Mouse (Mus musculus): ENCODE measurements around the gene Unc79. TPM values are rescaled to one million over a fixed set of nuclear protein-coding genes. Genes with fewer than 3 reads are reported as not detected.

Unc79 gene
- polyA plus RNA-seq, 1 experiment from 2014 or later = 6.3 TPM

- Histone ChIP-seq H3K9ac (replicated peaks) (no peak overlapping the region), H3K4me2 (no peak overlapping the region), H3K4me3 (replicated peaks) (no peak overlapping the region), H3K36me3 (peaks cover 30% of the 10 kb centered on the region), H3K27me3 (replicated peaks) (no peaks in the 10 kb centered on the region), H3K9me3 (replicated peaks) (no peaks in the 10 kb centered on the region), H3K27ac (replicated peaks) (no peak overlapping the region), H3K4me1 (no peaks in the 10 kb centered on the region)
- ATAC-seq (ENCODE audit: low FRiP score) = no peak
- WGBS = 95% methylated on average over 6 of the region's 6 CpGs
Observed at GRCm38 (mm10) chr12:103128914-103129313, 180.3 kb downstream of the Unc79 start.

DNA sequence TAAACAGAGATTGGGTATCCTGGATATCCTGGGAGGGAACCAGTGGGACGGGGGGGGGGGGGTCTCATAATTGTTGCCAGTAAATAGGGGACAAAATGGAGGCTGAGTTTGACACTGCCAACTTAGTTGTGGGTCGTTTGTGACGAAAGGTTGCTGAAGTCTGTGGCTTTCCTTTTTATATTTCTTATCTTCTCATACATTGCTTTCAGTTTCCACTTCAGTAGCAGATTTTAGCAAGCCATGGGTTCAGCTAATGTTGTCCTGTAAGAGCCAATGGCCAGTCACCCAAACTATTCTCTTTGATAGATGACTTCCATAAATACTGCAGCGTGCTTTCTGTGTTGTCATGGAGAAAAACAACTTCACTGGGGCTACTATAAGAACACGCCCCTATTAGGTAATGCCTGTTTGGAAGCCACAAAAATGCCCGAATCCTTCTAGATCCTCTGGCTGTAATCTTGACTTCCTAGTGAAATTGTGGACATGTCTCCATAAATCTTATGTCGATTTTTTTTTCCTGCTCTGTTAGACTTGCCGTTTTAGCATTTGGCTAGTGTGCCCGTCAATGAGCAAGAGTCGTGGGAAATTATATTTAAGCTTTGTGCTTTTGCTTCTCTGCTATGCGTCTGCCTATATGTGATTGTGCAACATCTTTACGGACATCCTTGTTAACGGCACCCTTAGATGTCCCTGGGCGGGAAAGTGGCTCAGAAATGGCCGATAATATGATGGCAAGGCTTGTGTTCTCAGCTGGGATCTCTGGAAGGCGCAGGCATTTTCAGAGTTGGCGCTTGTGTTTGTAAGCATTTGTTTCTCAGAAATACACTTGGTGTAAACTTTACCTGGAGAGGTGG, 181.0 kb downstream of the Unc79 start:
- Histone ChIP-seq H3K27ac (replicated peaks) (no peak overlapping the region), H3K4me1 (no peaks in the 10 kb centered on the region), H3K27me3 (replicated peaks) (no peaks in the 10 kb centered on the region), H3K9me3 (replicated peaks) (no peaks in the 10 kb centered on the region), H3K9ac (replicated peaks) (no peak overlapping the region), H3K4me3 (replicated peaks) (no peak overlapping the region), H3K36me3 (peaks cover 35% of the 10 kb centered on the region), H3K4me2 (no peak overlapping the region)
- WGBS = 70% methylated on average over 17 of the region's 17 CpGs
- no peak for ATAC-seq (ENCODE audit: low FRiP score)

DNA sequence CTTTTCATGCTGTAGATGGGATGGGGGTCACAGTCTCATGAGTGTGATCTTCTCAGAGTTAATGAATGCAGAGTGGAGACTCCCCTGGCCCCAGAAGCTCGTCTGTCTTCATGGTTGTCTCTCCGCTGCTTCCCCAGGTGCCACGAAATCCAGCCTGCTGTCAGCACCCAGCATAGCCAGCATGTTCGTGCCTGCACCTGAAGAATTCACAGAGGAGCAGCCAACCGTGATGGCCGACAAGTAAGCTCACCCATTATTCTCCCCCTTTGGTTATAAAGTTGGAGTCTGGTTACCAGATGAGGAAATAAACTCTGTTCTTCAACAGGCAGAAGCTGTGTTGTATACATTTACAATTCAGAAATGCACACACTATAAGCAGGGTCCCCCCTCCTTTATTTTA, 182.8 kb downstream of the Unc79 start:
- 52% methylated on average over 6 of the region's 6 CpGs for WGBS
- H3K4me2 ChIP-seq = no peak overlapping the region
- no peak overlapping the region for H3K4me3 ChIP-seq (replicated peaks)
- H3K36me3 ChIP-seq = peaks cover 48% of the 10 kb centered on the region
- no peaks in the 10 kb centered on the region for H3K27me3 ChIP-seq (replicated peaks)
- no peak overlapping the region for H3K9ac ChIP-seq (replicated peaks)
- no peak for ATAC-seq (ENCODE audit: low FRiP score)
- no peaks in the 10 kb centered on the region for H3K4me1 ChIP-seq
- H3K9me3 ChIP-seq (replicated peaks) = no peaks in the 10 kb centered on the region
- no peak overlapping the region for H3K27ac ChIP-seq (replicated peaks)

GRCm38 (mm10) chr12:103142550-103143010, 193.9 kb downstream of the Unc79 start:
- peak; percentile 54 for ATAC-seq (ENCODE audit: low FRiP score)
- no peak overlapping the region for H3K4me2 ChIP-seq
- H3K27ac ChIP-seq (replicated peaks) = no peak overlapping the region; the same call in 1 of the 2 replicates
- 61% methylated on average over 9 of the region's 9 CpGs for WGBS
- H3K36me3 ChIP-seq = peaks cover 18% of the 10 kb centered on the region
- peaks cover 3% of the 10 kb centered on the region; the same call in 1 of the 2 replicates for H3K4me1 ChIP-seq
- H3K4me3 ChIP-seq (replicated peaks) = no peak overlapping the region
- no peaks in the 10 kb centered on the region for H3K27me3 ChIP-seq (replicated peaks)
- H3K9me3 ChIP-seq (replicated peaks) = 0 out of 2 replicates have a peak, but pooled peaks cover 7% of the 10 kb centered on the region
- no peak overlapping the region for H3K9ac ChIP-seq (replicated peaks)

DNA sequence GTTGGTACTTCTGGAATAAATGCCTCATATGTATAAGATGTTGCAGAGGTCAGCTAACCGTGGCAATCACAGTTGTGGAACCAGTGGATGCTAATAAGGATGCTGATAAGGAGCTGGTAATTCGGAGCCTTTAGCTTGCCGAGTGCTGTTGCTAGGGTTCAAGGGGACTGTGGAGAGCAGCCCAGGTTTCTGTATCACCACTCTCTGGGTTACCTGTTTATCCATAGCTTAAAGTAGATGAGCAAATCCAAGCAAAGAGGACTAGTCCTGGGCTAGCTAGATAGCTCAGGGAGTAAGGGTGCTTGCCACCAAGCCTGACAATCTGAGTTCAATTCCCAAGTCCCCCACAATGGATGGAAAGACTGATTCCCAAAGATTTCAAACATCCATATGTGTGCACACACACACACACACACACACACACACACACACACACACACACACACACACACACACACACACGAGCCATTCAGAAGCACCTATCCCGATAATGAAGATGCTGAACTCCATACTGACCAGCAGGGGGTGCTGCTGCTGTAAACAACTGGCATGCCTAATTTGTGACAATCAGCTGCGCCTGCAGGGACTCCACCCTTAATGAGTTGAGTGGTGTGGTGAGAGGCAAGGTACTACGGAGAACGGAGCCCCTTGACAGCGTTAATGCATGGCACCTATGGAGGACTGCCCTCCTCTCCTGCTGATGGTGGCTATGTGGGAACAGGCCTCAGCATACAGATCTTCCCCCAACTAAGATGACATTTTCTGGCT, 195.3 kb downstream of the Unc79 start:
- Histone ChIP-seq H3K9me3 (replicated peaks) (0 out of 2 replicates have a peak, but pooled peaks cover 7% of the 10 kb centered on the region), H3K4me2 (no peak overlapping the region), H3K4me3 (replicated peaks) (no peak overlapping the region), H3K4me1 (peaks cover 3% of the 10 kb centered on the region; the same call in 1 of the 2 replicates), H3K9ac (replicated peaks) (no peak overlapping the region), H3K36me3 (peaks cover 30% of the 10 kb centered on the region), H3K27ac (replicated peaks) (no peak overlapping the region), H3K27me3 (replicated peaks) (no peaks in the 10 kb centered on the region)
- peak; percentile 72; the same call in 1 of the 2 replicates for ATAC-seq (ENCODE audit: low FRiP score)
- WGBS = 36% methylated on average over 9 of the region's 9 CpGs

DNA sequence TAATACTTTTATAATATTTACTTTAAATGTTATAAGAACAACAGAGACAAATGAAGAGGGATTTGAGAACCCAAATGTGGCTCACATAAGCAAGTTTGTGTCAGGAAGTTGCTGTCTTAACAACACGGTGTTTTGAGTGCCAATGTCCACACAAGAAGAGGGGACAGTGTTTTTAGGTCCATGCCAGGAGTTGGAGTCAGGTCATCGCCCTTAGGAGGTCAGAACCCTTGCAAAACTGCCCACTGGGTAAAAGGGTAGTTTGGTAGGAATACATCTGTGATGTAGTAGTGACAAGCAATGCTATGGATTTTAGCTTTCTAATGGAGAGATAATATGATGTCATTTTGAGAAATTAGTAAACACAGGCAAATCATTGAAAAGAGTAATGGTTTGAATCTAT, 201.6 kb downstream of the Unc79 start:
- no peak for ATAC-seq (ENCODE audit: low FRiP score)
- Histone ChIP-seq H3K4me1 (no peaks in the 10 kb centered on the region), H3K36me3 (peaks cover 44% of the 10 kb centered on the region), H3K4me3 (replicated peaks) (no peak overlapping the region), H3K9ac (replicated peaks) (no peak overlapping the region), H3K27ac (replicated peaks) (no peak overlapping the region), H3K9me3 (replicated peaks) (0 out of 2 replicates have a peak, but pooled peaks cover 7% of the 10 kb centered on the region), H3K27me3 (replicated peaks) (no peaks in the 10 kb centered on the region), H3K4me2 (no peak overlapping the region)
- 86% methylated on average over 2 of the region's 2 CpGs for WGBS

- no peak for ATAC-seq (ENCODE audit: low FRiP score)
- no peak overlapping the region for H3K4me2 ChIP-seq
- 72% methylated on average over 2 of the region's 2 CpGs for WGBS
Observed at GRCm38 (mm10) chr12:103154927-103155326, 206.3 kb downstream of the Unc79 start.

GRCm38 (mm10) chr12:103155406-103155805, 206.7 kb downstream of the Unc79 start:
- Histone ChIP-seq H3K9ac (replicated peaks) (no peak overlapping the region), H3K27ac (replicated peaks) (no peak overlapping the region), H3K4me1 (0 out of 2 replicates have a peak, but pooled peaks cover 7% of the 10 kb centered on the region), H3K4me3 (replicated peaks) (no peak overlapping the region), H3K4me2 (no peak overlapping the region), H3K9me3 (replicated peaks) (no peaks in the 10 kb centered on the region), H3K27me3 (replicated peaks) (no peaks in the 10 kb centered on the region), H3K36me3 (peaks cover 9% of the 10 kb centered on the region; the same call in 1 of the 2 replicates)
- 76% methylated on average over 3 of the region's 3 CpGs for WGBS
- ATAC-seq (ENCODE audit: low FRiP score) = no peak

More at GRCm38 (mm10) chr12:103154927-103155326, 206.3 kb downstream of the Unc79 start:
- no peaks in the 10 kb centered on the region for H3K27me3 ChIP-seq (replicated peaks)
- H3K9ac ChIP-seq (replicated peaks) = no peak overlapping the region
- H3K27ac ChIP-seq (replicated peaks) = no peak overlapping the region
- H3K36me3 ChIP-seq = peaks cover 9% of the 10 kb centered on the region; the same call in 1 of the 2 replicates
- H3K9me3 ChIP-seq (replicated peaks) = no peaks in the 10 kb centered on the region
- H3K4me3 ChIP-seq (replicated peaks) = no peak overlapping the region
- 0 out of 2 replicates have a peak, but pooled peaks cover 7% of the 10 kb centered on the region for H3K4me1 ChIP-seq

DNA sequence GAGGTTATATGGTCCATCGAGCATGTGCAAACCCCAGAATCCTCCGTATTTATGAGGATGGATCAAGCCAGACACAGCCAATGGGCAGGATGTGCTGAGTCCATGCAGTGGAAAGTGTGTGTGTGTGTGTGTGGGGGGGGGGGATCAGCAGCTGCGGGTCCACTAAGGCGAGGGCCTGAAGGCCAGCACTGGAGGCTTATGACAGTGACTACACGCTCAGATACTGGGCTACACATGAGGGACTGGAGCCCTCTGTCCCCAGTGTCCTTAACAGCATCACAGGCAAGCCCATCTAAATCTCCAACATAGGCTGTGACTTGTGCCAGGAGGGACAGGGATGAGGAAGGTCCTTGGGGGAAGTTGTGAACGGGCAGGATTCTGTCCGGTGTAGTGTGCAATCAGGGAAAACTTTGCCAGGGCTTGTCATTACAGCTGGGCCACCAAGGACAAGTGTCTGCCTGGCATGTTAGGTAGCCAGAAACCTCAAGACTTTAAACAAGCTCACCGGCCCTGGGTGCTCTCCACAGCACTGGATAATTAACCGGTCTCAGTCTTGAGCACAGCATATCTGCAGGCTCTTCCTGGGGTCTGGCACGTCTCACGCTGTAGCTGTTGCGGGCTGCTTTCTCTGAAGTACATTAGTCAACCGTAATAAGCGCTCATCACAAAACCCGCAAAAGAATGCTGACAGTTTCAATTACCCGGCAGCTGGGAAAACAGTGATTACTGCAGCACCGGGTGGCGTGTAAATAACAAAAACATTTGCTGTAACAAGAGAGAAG, 208.7 kb downstream of the Unc79 start:
- Histone ChIP-seq H3K4me2 (no peak overlapping the region), H3K4me1 (0 out of 2 replicates have a peak, but pooled peaks cover 7% of the 10 kb centered on the region), H3K36me3 (peaks cover 13% of the 10 kb centered on the region), H3K27ac (replicated peaks) (no peak overlapping the region; the same call in 1 of the 2 replicates), H3K9me3 (replicated peaks) (no peaks in the 10 kb centered on the region), H3K4me3 (replicated peaks) (no peak overlapping the region), H3K9ac (replicated peaks) (no peak overlapping the region), H3K27me3 (replicated peaks) (no peaks in the 10 kb centered on the region)
- 52% methylated on average over 18 of the region's 18 CpGs for WGBS
- peak; percentile 59; the same call in 1 of the 2 replicates for ATAC-seq (ENCODE audit: low FRiP score)

- H3K27me3 ChIP-seq (replicated peaks) = no peaks in the 10 kb centered on the region
- ATAC-seq (ENCODE audit: low FRiP score) = no peak
- no peaks in the 10 kb centered on the region for H3K9me3 ChIP-seq (replicated peaks)
- WGBS = 79% methylated on average over 8 of the region's 8 CpGs
- no peak overlapping the region for H3K4me3 ChIP-seq (replicated peaks)
- H3K27ac ChIP-seq (replicated peaks) = no peak overlapping the region
- no peak overlapping the region for H3K9ac ChIP-seq (replicated peaks)
- 0 out of 2 replicates have a peak, but pooled peaks cover 7% of the 10 kb centered on the region for H3K4me1 ChIP-seq
- H3K36me3 ChIP-seq = peaks cover 19% of the 10 kb centered on the region
- no peak overlapping the region for H3K4me2 ChIP-seq
Observed at GRCm38 (mm10) chr12:103159016-103159415, 210.4 kb downstream of the Unc79 start.

DNA sequence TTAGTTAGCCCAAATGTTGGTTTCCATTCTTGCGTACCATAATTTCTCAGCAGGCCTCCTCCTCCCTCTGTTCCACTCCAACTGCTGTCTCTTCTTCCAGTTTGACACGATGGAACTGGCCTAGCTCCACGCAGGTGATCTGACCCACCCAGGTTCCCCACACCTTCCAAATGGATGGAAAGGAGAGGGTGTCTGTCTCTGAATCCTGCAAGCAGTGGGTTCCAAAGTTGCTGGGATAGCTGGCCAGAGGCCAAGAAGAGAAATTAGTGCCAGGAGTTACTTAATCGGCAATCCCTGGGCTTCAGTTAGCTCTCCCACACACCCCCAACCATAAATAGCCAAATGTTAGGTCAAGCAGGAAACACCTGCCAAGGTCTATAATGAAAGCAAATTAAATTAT, 212.1 kb downstream of the Unc79 start:
- H3K36me3 ChIP-seq = peaks cover 20% of the 10 kb centered on the region
- H3K4me1 ChIP-seq = 0 out of 2 replicates have a peak, but pooled peaks cover 14% of the 10 kb centered on the region
- H3K9ac ChIP-seq (replicated peaks) = no peak overlapping the region
- no peaks in the 10 kb centered on the region for H3K9me3 ChIP-seq (replicated peaks)
- no peak overlapping the region for H3K27ac ChIP-seq (replicated peaks)
- H3K27me3 ChIP-seq (replicated peaks) = no peaks in the 10 kb centered on the region
- ATAC-seq (ENCODE audit: low FRiP score) = no peak
- no peak overlapping the region for H3K4me2 ChIP-seq
- WGBS = 76% methylated on average over 4 of the region's 4 CpGs
- H3K4me3 ChIP-seq (replicated peaks) = no peak overlapping the region
